Mouse (Mus musculus): Measurements from ENCODE around the gene Sgo2b.
"Not testable (repeated sequence)": the region's sequence is repeated elsewhere in the genome, so short reads cannot be mapped to it uniquely, and the experiment has no call there.

The Sgo2b gene

DNA sequence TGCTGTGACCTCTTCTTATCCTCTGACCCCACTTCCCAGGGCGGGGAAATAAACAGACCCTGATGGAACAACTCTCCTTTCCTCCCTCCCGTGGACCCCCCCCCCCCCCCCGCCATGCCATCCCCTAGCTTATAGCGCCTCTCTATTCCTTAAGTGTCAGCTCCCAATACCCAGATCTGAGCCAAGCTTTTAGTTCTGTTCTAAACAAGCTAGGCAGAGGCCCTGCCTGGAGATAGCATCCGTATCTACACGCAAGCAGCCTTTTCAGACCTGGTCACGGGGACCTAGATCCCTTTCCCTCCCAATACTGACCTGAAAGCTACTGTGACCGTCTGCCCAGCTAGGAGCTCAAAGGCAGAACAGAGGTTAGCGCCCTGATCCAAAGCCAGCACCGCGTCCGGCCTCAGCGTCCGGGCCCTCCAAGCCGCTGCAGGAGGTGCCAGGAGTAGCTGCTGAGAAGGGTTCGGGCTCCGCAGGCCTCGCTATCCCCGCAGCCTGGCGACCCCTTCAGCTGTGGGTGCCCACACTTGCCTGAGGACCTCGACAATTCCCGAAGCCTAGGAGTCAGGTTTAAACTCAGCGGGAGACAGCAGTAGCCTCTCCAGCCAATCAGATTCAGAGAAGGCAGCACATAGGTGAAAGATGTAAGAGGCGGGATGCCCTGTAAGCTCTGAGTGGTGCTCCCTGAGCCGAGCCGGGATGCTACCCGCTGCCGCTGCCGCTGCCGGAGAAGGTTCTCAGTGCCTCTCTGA, at the start of gene Sgo2b:
TSS of gene Sgo2b (minus strand) at position 623 of the 752 bp plus-strand sequence.
- no peak for DNase-seq

DNA sequence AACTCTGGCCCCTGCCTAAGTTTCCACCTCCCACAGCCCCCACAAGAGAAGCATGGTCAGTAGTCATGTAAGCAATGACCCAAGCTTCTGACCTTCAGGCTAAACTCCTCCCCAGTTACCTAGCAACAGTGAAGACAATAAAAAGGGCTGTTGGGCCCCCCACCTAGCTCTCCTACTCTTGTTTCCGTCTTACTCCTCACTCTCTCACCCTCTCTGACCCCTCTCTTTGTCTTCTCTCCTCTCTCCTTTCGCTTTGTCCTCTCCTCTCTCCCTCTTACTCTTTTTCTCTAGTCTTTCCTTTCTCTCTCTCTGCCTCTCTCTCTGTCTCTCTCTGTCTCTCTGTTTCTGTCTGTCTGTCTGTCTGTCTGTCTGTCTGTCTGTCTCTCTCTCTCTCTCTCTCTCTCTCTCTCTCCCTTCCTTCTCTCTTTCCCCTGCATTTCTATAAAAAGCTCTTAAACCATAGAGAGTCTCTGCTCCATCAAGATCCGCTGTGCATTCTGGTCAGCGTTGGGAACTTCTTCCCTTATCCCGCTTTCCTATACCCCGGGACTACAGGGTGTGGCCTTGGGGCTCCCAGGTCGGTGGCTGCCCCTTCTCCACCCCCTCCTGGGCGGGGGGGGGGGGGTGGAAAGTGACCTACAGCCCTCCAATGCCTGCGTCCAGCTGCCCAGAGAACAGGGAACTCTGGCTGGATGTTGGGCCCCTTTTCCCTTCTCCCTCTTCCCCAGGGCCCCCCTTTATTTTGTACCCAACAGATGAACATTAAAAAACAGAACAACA, 18.8 kb upstream of the Sgo2b start:
- DNase-seq, result not testable (repeated sequence)

DNA sequence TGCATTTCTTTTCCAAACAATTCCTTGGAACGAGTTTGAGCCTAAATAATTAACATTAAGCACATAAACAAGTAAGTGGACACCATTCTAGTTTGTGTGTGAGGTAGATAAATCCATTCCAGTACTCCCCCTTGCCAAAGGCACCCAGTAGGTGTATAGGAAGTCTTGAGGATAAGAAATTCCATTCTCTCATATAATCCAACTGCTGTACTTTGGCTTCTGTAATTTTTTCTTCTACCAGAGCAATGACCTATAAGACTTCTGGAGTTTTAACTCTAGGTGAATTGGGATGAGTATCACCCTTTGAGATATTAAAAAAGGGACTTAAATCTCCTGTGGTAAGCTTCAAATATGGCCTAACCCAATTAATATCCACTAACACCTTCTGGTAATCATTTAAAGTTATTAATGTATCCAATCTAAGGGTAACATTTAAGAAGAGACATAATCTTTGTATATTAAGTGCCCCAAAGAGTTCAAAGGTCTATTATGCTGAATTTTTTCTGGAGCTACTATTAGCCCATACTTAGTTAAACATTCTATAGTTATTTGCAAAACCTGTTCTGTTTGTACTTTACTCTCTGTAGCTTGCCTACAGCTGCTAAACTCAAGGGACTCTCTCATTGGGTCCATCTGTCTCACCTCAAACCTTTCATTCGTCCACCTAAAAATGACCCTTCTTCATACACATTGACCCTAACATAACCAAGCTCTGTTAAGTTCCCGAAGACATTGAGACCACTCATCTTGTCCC, 9.2 kb upstream of the Sgo2b start:
- DNase-seq, result no peak

DNA sequence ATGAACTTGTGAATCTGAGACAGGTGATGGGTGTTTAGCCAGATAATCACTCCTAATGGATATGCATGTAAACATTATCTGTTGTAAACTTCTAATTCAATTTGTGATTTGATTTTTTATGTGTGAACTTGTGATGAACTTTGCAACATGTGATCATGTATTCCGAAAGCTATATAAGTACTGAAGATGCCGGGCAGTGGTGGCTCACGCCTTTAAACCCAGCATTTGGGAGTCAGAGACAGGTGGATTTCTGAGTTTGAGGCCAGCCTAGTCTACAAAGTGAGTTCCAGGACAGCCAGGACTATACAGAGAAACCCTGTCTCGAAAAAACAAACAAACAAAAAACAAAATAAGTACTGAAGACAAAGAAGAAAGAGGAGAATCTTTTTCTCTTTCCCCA, 1.8 kb upstream of the Sgo2b start:
- DNase-seq, result not testable (repeated sequence)

DNA sequence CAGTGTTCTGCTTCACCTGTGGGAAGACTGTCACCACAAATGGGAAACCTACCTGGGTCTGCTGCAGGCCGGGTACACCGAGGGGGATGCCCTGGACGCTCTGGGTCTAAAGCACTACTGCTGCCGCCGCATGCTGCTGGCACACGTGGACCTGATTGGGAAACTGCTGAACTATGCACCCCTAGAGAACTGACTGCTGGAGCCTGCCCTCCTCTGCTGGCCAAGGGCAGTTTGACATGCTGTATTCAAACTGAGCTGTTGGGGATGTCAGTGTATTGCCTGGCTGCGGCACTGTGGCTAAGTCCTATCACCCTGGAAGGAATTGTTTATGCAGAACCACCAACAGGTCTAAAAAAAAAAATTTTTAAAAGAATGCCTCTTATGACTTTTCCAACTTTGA, 18.9 kb downstream of the Sgo2b start:
- no peak for DNase-seq

DNA sequence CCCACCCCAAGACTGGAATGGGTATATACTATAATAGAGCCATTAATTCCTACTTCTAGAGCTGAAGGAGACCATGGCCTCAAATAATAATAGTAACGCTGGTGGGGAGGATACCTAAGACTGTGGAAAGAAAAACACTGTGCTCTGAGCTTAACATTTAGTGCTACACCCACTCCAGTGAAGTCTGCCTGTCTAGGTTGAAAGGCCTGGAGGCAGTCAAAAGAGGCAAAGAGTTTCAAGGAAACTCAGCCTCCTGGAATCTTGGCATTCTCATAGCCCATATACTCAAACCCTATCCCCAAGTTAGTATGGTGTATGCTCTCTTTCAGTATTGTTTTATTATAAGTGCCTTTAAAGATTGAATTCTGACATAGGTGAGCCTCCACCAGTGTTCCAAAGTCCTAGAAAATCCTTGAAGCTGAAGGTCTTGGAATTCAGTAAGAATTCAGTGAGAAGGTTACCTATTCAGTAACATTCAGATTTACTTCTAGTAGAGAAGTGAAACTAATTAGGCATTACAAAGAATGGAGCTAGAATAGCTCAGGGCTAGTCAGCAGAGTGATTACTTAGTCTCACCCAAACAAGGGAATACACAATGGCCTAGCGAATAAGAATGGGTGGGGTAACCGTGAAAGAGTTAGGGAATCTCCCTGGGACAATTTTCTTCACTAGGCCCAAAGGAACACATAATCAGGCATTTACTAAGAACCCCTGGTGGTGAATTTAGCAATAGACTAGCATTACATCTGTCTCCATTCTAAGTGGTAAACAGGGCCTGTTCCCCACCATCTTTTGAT, 22.5 kb downstream of the Sgo2b start:
- no peak for DNase-seq

DNA sequence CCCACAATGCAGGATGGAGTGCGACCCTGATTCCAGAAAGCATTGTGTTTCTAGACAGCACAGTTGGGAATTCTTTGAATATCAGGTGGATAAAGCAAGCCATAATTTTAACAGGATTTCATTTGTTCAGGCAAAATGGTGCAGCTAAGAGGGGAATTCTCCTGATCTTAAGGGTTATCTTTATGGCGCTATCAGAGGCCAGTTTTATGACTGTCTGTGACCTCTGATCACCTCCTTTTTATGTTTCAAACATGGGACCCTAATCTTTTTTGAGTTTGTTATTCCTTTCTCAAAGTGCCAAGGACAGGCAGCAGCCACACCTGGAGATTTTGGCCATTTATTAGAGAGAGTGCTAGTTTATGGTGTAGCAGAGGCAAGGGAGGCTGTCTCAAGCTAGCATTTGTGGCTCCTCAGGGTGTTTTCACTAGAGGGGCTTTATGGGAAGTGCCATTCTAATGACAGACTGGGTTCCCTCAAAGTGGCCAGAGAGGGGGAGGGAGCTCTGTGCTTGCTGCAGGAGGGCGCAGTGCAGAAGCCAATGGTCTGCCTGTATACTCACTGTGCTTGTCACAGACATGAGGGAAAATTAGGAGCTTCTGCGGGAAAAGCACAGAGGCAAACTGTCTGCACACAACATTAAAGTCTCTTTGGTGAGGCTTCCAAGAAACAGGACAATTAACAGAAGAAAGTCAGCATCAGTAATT, 30.6 kb downstream of the Sgo2b start:
- DNase-seq, result no peak

DNA sequence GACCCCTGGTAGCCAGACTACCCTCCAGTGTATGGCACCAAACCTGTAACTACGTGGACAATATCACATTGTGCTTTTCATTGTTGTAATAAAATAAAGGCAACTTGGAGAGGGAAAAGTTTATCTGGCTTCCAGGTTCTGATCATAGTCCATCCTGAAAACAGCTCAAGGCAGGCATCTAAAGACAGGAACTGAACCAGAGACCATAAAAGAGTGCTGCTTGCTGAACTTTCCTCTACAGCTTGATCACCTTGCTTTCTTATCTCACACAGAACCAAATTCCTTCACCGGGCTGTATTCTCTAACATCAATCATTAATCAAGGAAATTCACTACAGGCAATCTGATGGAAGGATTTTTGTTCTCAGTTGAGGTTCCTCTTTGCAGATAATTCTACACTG, 57.0 kb downstream of the Sgo2b start:
- DNase-seq, result no peak

DNA sequence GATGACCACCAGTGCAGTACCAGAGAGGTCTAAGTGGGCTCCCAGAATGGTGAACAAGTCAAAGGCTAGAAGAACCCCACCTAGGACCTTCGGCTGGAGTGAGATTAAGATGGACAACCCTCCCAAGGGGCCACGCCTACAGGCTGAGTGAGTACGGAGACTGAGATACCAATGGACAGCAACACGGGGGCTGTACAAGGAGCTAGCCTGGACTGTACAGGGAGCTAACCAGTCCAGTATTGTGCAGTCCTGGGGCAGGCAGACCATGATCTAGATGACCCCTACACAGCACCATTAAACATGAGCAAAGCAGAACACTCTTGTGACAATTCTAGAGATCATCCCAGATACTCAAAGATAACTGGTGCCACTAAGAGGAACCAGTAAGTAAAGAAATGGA, 73.7 kb downstream of the Sgo2b start:
- no peak for DNase-seq

DNA sequence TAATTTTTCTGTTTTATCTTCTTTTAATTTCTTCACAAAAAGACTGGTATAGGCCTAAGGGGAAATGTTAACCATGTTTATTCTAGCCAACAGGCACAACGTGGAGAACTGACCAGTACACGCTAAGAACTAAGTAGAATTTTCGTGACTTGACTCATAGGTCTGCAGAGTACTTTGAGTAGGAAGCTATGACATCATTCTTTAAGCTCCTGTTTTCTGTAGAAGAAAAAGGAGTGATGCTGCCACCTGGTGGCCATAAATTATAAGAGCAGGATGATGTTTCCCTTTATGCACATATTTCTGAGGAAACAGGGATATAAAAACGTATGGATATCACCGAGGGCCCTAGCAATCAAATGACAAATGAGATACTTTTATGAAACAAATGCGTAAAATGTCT, 74.7 kb downstream of the Sgo2b start:
- peak; percentile 47 for DNase-seq

DNA sequence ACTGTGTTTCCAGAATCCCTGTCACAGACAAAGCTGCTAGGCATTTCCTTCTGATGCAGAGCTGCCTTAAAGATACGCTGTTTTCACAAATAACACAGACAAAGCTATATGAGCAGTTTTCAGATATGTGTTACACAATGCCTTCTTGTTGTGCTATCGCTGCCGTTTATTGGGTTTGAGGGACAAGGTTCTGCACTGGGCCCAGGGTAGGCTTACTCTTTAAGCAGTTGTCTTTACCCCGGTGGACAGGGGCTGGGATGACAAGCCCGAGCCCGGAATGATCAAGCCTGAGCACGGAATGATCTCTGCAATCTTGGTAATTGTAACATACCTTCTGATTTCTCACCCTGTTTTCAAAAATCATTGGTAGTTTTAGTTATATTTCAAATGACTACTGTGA, 75.1 kb downstream of the Sgo2b start:
- no peak for DNase-seq
